Mouse (Mus musculus) hindbrain, embryonic 16.5 days (tissue): ENCODE data around the gene Sfn. TPM values are rescaled to one million over a fixed set of nuclear protein-coding genes. Genes with fewer than 3 reads are reported as not detected.

ENCODE experiments used
- ATAC-seq: fragments of 200-750 bp; cut with Nextera tagmentation; 2 replicates; pipeline ENCODE4 v1.8.0; 2017; ENCODE audit warnings: moderate TSS enrichment, moderate library complexity
- H3K27ac ChIP-seq: fragments of 300-500 bp; sonication (generic); 2 replicates; pipeline ENCODE4 v1.5.1; 2014; ENCODE audit warnings: low read depth, mild to moderate bottlenecking, control low read depth, low read length, moderate library complexity
- H3K27me3 ChIP-seq: fragments of 300-500 bp; sonication (generic); replicated peaks from 2 replicates; pipeline ENCODE4 v1.6.1; 2014; ENCODE audit warnings: low read length; ENCODE audit not compliant: control insufficient read depth, insufficient read depth
- H3K36me3 ChIP-seq: fragments of 300-500 bp; sonication (generic); 2 replicates; pipeline ENCODE4 v1.6.1; 2014; ENCODE audit warnings: mild to moderate bottlenecking, low read length, moderate library complexity, mixed read lengths; ENCODE audit not compliant: control insufficient read depth, insufficient read depth
- H3K4me1 ChIP-seq: fragments of 300-500 bp; sonication (generic); 2 replicates; pipeline ENCODE4 v1.6.1; 2014; ENCODE audit warnings: low read depth, low read length; ENCODE audit not compliant: control insufficient read depth, insufficient read depth
- H3K4me2 ChIP-seq: fragments of 300-500 bp; sonication (generic); 2 replicates; pipeline ENCODE4 v1.6.1; 2014; ENCODE audit warnings: mild to moderate bottlenecking, low read length, control low read depth, moderate library complexity
- H3K4me3 ChIP-seq: fragments of 300-500 bp; sonication (generic); 2 replicates; pipeline ENCODE4 v1.5.1; 2014; ENCODE audit warnings: mild to moderate bottlenecking, low read length, control low read depth, moderate library complexity
- H3K9ac ChIP-seq: fragments of 300-500 bp; sonication (generic); 2 replicates; pipeline ENCODE4 v1.6.1; 2014; ENCODE audit warnings: low read depth, mild to moderate bottlenecking, control low read depth, low read length, moderate library complexity
- H3K9me3 ChIP-seq: fragments of 300-500 bp; sonication (generic); 2 replicates; pipeline ENCODE4 v1.6.1; 2014; ENCODE audit warnings: mild to moderate bottlenecking, low read length, moderate library complexity; ENCODE audit not compliant: control insufficient read depth
- WGBS: fragments of 180-500 bp; shearing (Covaris S2); extraction: QIAGEN DNeasy Blood & Tissue Kit; methylation state at CpG from one replicate; pipeline ENCODE4 v1.1.7; 2014; 5-methylcytosine and 5-hydroxymethylcytosine counted together
- polyA plus RNA-seq: library from polyadenylated mRNA; unstranded; fragments of >200 nt; fragmentation: Nextera tagmentation; extraction: Ambion mirVana; gene quantifications from 2 replicates; pipeline ENCODE4 v1.2.1, GENCODE M21; 2015

Gene Sfn
- polyA plus RNA-seq, 1 experiment from 2014 or later: 2.1 TPM

GRCm38 (mm10) chr4:133626221-133626620, 24.3 kb upstream of the Sfn start:
- no peak for ATAC-seq
- Histone ChIP-seq H3K9ac (no peak overlapping the region; the same call in 1 of the 2 replicates), H3K4me1 (peaks cover 8% of the 10 kb centered on the region), H3K27ac (no peak overlapping the region), H3K36me3 (peaks cover 8% of the 10 kb centered on the region; the same call in 1 of the 2 replicates), H3K9me3 (no peaks in the 10 kb centered on the region), H3K27me3 (no peaks in the 10 kb centered on the region), H3K4me2 (no peak overlapping the region), H3K4me3 (no peak overlapping the region)
- WGBS: 35% methylated on average over 5 of the region's 5 CpGs

GRCm38 (mm10) chr4:133625621-133626071, 23.7 kb upstream of the Sfn start:
- H3K27ac ChIP-seq: no peak overlapping the region
- H3K36me3 ChIP-seq: peaks cover 8% of the 10 kb centered on the region; the same call in 1 of the 2 replicates
- H3K9ac ChIP-seq: no peak overlapping the region
- WGBS: 48% methylated on average over 11 of the region's 11 CpGs
- peaks cover 4% of the 10 kb centered on the region; the same call in 1 of the 2 replicates for H3K4me1 ChIP-seq
- no peak overlapping the region for H3K4me2 ChIP-seq
- H3K27me3 ChIP-seq: no peaks in the 10 kb centered on the region
- no peaks in the 10 kb centered on the region for H3K9me3 ChIP-seq
- no peak overlapping the region for H3K4me3 ChIP-seq
- ATAC-seq: 0 out of 2 replicates have a peak, but pooled peaks have one; percentile 11

GRCm38 (mm10) chr4:133624830-133625229, 22.9 kb upstream of the Sfn start:
- Histone ChIP-seq H3K9me3 (no peaks in the 10 kb centered on the region), H3K9ac (no peak overlapping the region), H3K27me3 (no peaks in the 10 kb centered on the region), H3K4me3 (no peak overlapping the region), H3K27ac (no peak overlapping the region), H3K4me2 (no peak overlapping the region), H3K36me3 (peaks cover 8% of the 10 kb centered on the region; the same call in 1 of the 2 replicates), H3K4me1 (no peaks in the 10 kb centered on the region)
- WGBS: 92% methylated on average over 7 of the region's 7 CpGs
- no peak for ATAC-seq

- no peak overlapping the region for H3K4me2 ChIP-seq
- ATAC-seq: no peak
- H3K9me3 ChIP-seq: no peaks in the 10 kb centered on the region
- H3K36me3 ChIP-seq: peaks cover 8% of the 10 kb centered on the region; the same call in 1 of the 2 replicates
- no peaks in the 10 kb centered on the region for H3K4me1 ChIP-seq
- WGBS: 88% methylated on average over 11 of the region's 11 CpGs
- no peaks in the 10 kb centered on the region for H3K27me3 ChIP-seq
- H3K9ac ChIP-seq: no peak overlapping the region
- no peak overlapping the region for H3K27ac ChIP-seq
- no peak overlapping the region for H3K4me3 ChIP-seq
Observed at GRCm38 (mm10) chr4:133622161-133622695, 20.3 kb upstream of the Sfn start.

DNA sequence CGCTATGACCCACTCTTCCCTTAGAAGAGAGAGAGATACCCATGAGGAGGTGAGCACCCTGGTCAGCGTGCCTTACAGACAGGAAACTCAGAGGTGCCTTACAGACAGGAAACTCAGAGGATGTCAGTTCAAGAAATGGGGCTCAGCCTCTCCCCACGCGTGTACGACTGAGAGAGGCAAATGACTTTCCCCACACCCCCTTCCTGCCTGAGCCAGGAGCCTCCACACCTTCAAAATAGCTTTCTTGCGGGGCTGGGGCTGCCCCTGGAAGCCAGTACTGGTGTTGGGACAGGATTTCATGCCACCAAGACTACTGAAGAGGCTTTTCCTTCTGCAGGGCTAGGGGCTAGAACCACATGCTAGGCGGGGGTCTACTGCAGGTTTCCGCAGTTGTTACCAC, 18.7 kb upstream of the Sfn start:
- WGBS: 88% methylated on average over 8 of the region's 8 CpGs
- ATAC-seq: no peak
- H3K36me3 ChIP-seq: peaks cover 3% of the 10 kb centered on the region; the same call in 1 of the 2 replicates
- no peaks in the 10 kb centered on the region for H3K27me3 ChIP-seq
- no peaks in the 10 kb centered on the region for H3K9me3 ChIP-seq
- no peak overlapping the region for H3K4me2 ChIP-seq
- H3K9ac ChIP-seq: no peak overlapping the region
- no peak overlapping the region for H3K4me3 ChIP-seq
- no peak overlapping the region for H3K27ac ChIP-seq
- no peaks in the 10 kb centered on the region for H3K4me1 ChIP-seq

GRCm38 (mm10) chr4:133619473-133620136, 17.6 kb upstream of the Sfn start:
- H3K36me3 ChIP-seq: no peaks in the 10 kb centered on the region
- no peaks in the 10 kb centered on the region for H3K4me1 ChIP-seq
- H3K4me3 ChIP-seq: no peak overlapping the region
- 74% methylated on average over 4 of the region's 4 CpGs for WGBS
- H3K9ac ChIP-seq: no peak overlapping the region
- no peak overlapping the region for H3K4me2 ChIP-seq
- H3K27me3 ChIP-seq: no peaks in the 10 kb centered on the region
- no peak for ATAC-seq
- H3K9me3 ChIP-seq: no peaks in the 10 kb centered on the region
- no peak overlapping the region for H3K27ac ChIP-seq

GRCm38 (mm10) chr4:133617936-133618335, 16.0 kb upstream of the Sfn start:
- WGBS: 85% methylated on average over 11 of the region's 11 CpGs
- Histone ChIP-seq H3K4me3 (no peak overlapping the region), H3K27ac (no peak overlapping the region), H3K9ac (no peak overlapping the region), H3K36me3 (peaks cover 3% of the 10 kb centered on the region), H3K4me2 (no peak overlapping the region), H3K4me1 (no peaks in the 10 kb centered on the region), H3K27me3 (no peaks in the 10 kb centered on the region), H3K9me3 (no peaks in the 10 kb centered on the region)
- ATAC-seq: no peak; the same call in 1 of the 2 replicates

GRCm38 (mm10) chr4:133615416-133615815, 13.4 kb upstream of the Sfn start:
- no peaks in the 10 kb centered on the region for H3K4me1 ChIP-seq
- WGBS: 80% methylated on average over 10 of the region's 10 CpGs
- no peaks in the 10 kb centered on the region for H3K9me3 ChIP-seq

DNA sequence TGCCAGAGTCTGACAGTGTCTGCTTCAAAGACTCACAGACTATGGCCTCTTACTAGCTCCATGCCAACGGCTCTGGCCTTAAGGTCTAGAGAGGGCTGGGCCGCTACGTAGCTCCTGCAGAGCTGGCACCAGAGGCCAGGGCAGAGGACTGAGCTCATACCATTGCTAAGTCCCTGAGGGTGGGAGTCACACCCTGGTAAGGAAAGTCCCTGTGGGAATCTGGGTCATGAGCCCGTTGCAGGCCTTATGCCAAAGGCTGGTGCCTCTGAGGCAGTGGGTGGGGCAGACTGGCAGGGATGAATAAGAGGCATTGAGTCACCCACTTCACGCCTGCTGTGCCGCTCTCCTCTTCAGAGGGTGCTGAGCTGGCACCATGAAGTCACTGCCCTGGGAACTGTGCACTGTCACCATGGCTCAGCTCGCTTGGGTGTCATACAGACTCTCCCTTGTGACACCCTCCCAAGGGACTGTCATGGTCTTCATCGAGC, 12.3 kb upstream of the Sfn start:
- Histone ChIP-seq H3K4me2 (no peak overlapping the region), H3K27ac (peak overlapping the region; percentile 34; the same call in 1 of the 2 replicates), H3K36me3 (peaks cover 15% of the 10 kb centered on the region), H3K9ac (no peak overlapping the region), H3K4me3 (no peak overlapping the region), H3K9me3 (no peaks in the 10 kb centered on the region), H3K27me3 (no peaks in the 10 kb centered on the region), H3K4me1 (no peaks in the 10 kb centered on the region)
- WGBS: 78% methylated on average over 8 of the region's 8 CpGs
- ATAC-seq: peak; percentile 74

More at GRCm38 (mm10) chr4:133615416-133615815, 13.4 kb upstream of the Sfn start:
- no peak for ATAC-seq
- H3K4me3 ChIP-seq: no peak overlapping the region
- H3K9ac ChIP-seq: no peak overlapping the region
- no peak overlapping the region for H3K4me2 ChIP-seq
- H3K27ac ChIP-seq: no peak overlapping the region
- H3K36me3 ChIP-seq: peaks cover 15% of the 10 kb centered on the region
- H3K27me3 ChIP-seq: no peaks in the 10 kb centered on the region
